Mouse (Mus musculus): ENCODE measurements at regions not wholly inside any gene's neighbourhood (a gene's known extent, or its start where the extent isn't known, plus 50 kb on each side); places are given as distances from the start of the nearest gene placed in this dataset.
A peak's percentile ranks its signal among the peaks of the same experiment; 100 is the strongest.

GRCm38 (mm10) chr7:95250651-95251050 lies 920.4 kb upstream of the Tenm4 start:
- no peak overlapping the region for H3K4me3 ChIP-seq
- no peaks in the 10 kb centered on the region for H3K9me3 ChIP-seq
- H3K27ac ChIP-seq (replicated peaks): no peak overlapping the region
- H3K27me3 ChIP-seq (replicated peaks; ENCODE audit: low read depth, poor library complexity, severe bottlenecking): no peaks in the 10 kb centered on the region
- H3K4me1 ChIP-seq: no peaks in the 10 kb centered on the region
- DNase-seq (ENCODE audit: low spot score): no peak
- no peaks in the 10 kb centered on the region for H3K36me3 ChIP-seq (replicated peaks)

GRCm38 (mm10) chr7:95253862-95254545 lies 917.0 kb upstream of the Tenm4 start:
- no peaks in the 10 kb centered on the region for H3K4me1 ChIP-seq
- no peak for DNase-seq (ENCODE audit: low spot score)

GRCm38 (mm10) chr7:95254913-95255312 lies 916.1 kb upstream of the Tenm4 start:
- no peak for DNase-seq (ENCODE audit: low spot score)
- Histone ChIP-seq H3K4me1 (no peaks in the 10 kb centered on the region), H3K27ac (replicated peaks) (no peak overlapping the region), H3K27me3 (replicated peaks; ENCODE audit: low read depth, poor library complexity, severe bottlenecking) (no peaks in the 10 kb centered on the region), H3K9me3 (no peaks in the 10 kb centered on the region), H3K36me3 (replicated peaks) (no peaks in the 10 kb centered on the region), H3K4me3 (no peak overlapping the region)
- 77% methylated on average over 3 of the region's 3 CpGs for WGBS

More at GRCm38 (mm10) chr7:95253862-95254545, 917.0 kb upstream of the Tenm4 start:
- no peak overlapping the region for H3K4me3 ChIP-seq
- WGBS: 88% methylated on average over 5 of the region's 5 CpGs
- H3K27ac ChIP-seq (replicated peaks): no peak overlapping the region
- no peaks in the 10 kb centered on the region for H3K27me3 ChIP-seq (replicated peaks; ENCODE audit: low read depth, poor library complexity, severe bottlenecking)
- H3K9me3 ChIP-seq: no peaks in the 10 kb centered on the region
- no peaks in the 10 kb centered on the region for H3K36me3 ChIP-seq (replicated peaks)

GRCm38 (mm10) chr7:95255699-95256098 lies 915.3 kb upstream of the Tenm4 start:
- Histone ChIP-seq H3K4me3 (no peak overlapping the region), H3K36me3 (replicated peaks) (no peaks in the 10 kb centered on the region), H3K27ac (replicated peaks) (no peak overlapping the region), H3K27me3 (replicated peaks; ENCODE audit: low read depth, poor library complexity, severe bottlenecking) (no peaks in the 10 kb centered on the region), H3K4me1 (no peaks in the 10 kb centered on the region), H3K9me3 (no peaks in the 10 kb centered on the region)
- no peak for DNase-seq (ENCODE audit: low spot score)

GRCm38 (mm10) chr7:95262942-95263341 lies 908.1 kb upstream of the Tenm4 start:
- no peaks in the 10 kb centered on the region for H3K27me3 ChIP-seq (replicated peaks; ENCODE audit: low read depth, poor library complexity, severe bottlenecking)
- no peak overlapping the region for H3K27ac ChIP-seq (replicated peaks)
- WGBS: 88% methylated on average over 3 of the region's 3 CpGs
- H3K4me3 ChIP-seq: no peak overlapping the region
- H3K4me1 ChIP-seq: no peaks in the 10 kb centered on the region
- H3K9me3 ChIP-seq: no peaks in the 10 kb centered on the region
- DNase-seq (ENCODE audit: low spot score): no peak
- H3K36me3 ChIP-seq (replicated peaks): no peaks in the 10 kb centered on the region

GRCm38 (mm10) chr7:95277237-95277636 lies 893.8 kb upstream of the Tenm4 start:
- Histone ChIP-seq H3K36me3 (replicated peaks) (no peaks in the 10 kb centered on the region), H3K27me3 (replicated peaks; ENCODE audit: low read depth, poor library complexity, severe bottlenecking) (no peaks in the 10 kb centered on the region), H3K4me3 (no peak overlapping the region), H3K27ac (replicated peaks) (no peak overlapping the region), H3K4me1 (no peaks in the 10 kb centered on the region), H3K9me3 (no peaks in the 10 kb centered on the region)
- DNase-seq (ENCODE audit: low spot score): no peak
- 92% methylated on average over 1 of the region's 1 CpGs for WGBS

GRCm38 (mm10) chr7:95313667-95314066 lies 857.4 kb upstream of the Tenm4 start:
- Histone ChIP-seq H3K27ac (replicated peaks) (no peak overlapping the region), H3K4me3 (no peak overlapping the region), H3K27me3 (replicated peaks; ENCODE audit: low read depth, poor library complexity, severe bottlenecking) (no peaks in the 10 kb centered on the region), H3K36me3 (replicated peaks) (no peaks in the 10 kb centered on the region), H3K9me3 (no peaks in the 10 kb centered on the region), H3K4me1 (no peaks in the 10 kb centered on the region)
- WGBS: 63% methylated on average over 1 of the region's 1 CpGs
- no peak for DNase-seq (ENCODE audit: low spot score)

GRCm38 (mm10) chr7:95323084-95323483 lies 848.0 kb upstream of the Tenm4 start:
- no peak for DNase-seq (ENCODE audit: low spot score)
- no peaks in the 10 kb centered on the region for H3K27me3 ChIP-seq (replicated peaks; ENCODE audit: low read depth, poor library complexity, severe bottlenecking)
- H3K27ac ChIP-seq (replicated peaks): no peak overlapping the region
- no peak overlapping the region for H3K4me3 ChIP-seq
- no peaks in the 10 kb centered on the region for H3K4me1 ChIP-seq
- WGBS: 49% methylated on average over 3 of the region's 3 CpGs
- no peaks in the 10 kb centered on the region for H3K9me3 ChIP-seq
- H3K36me3 ChIP-seq (replicated peaks): no peaks in the 10 kb centered on the region

- Histone ChIP-seq H3K9me3 (no peaks in the 10 kb centered on the region), H3K27ac (replicated peaks) (no peak overlapping the region), H3K4me1 (no peaks in the 10 kb centered on the region), H3K27me3 (replicated peaks; ENCODE audit: low read depth, poor library complexity, severe bottlenecking) (no peaks in the 10 kb centered on the region), H3K36me3 (replicated peaks) (no peaks in the 10 kb centered on the region), H3K4me3 (no peak overlapping the region)
- 90% methylated on average over 3 of the region's 3 CpGs for WGBS
- DNase-seq (ENCODE audit: low spot score): no peak
Measured at GRCm38 (mm10) chr7:95324939-95325338, 846.1 kb upstream of the Tenm4 start.

GRCm38 (mm10) chr7:95332037-95332436 lies 839.0 kb upstream of the Tenm4 start:
- H3K36me3 ChIP-seq (replicated peaks): no peaks in the 10 kb centered on the region
- H3K27ac ChIP-seq (replicated peaks): no peak overlapping the region
- WGBS: 26% methylated on average over 4 of the region's 4 CpGs
- H3K9me3 ChIP-seq: no peaks in the 10 kb centered on the region
- H3K4me1 ChIP-seq: no peaks in the 10 kb centered on the region
- H3K27me3 ChIP-seq (replicated peaks; ENCODE audit: low read depth, poor library complexity, severe bottlenecking): no peaks in the 10 kb centered on the region
- no peak overlapping the region for H3K4me3 ChIP-seq
- DNase-seq (ENCODE audit: low spot score): peak; percentile 11

- H3K36me3 ChIP-seq (replicated peaks): no peaks in the 10 kb centered on the region
- H3K4me3 ChIP-seq: no peak overlapping the region
- DNase-seq (ENCODE audit: low spot score): peak; percentile 14
- H3K27ac ChIP-seq (replicated peaks): no peak overlapping the region
- peaks cover 15% of the 10 kb centered on the region; the same call in 1 of the 2 replicates for H3K4me1 ChIP-seq
- no peaks in the 10 kb centered on the region for H3K9me3 ChIP-seq
- no peaks in the 10 kb centered on the region for H3K27me3 ChIP-seq (replicated peaks; ENCODE audit: low read depth, poor library complexity, severe bottlenecking)
- WGBS: 64% methylated on average over 7 of the region's 7 CpGs
Measured at GRCm38 (mm10) chr7:95350185-95350803, 820.8 kb upstream of the Tenm4 start.

- H3K9me3 ChIP-seq: no peaks in the 10 kb centered on the region
- H3K27ac ChIP-seq (replicated peaks): no peak overlapping the region
- peaks cover 15% of the 10 kb centered on the region; the same call in 1 of the 2 replicates for H3K4me1 ChIP-seq
- H3K4me3 ChIP-seq: no peak overlapping the region
- H3K36me3 ChIP-seq (replicated peaks): no peaks in the 10 kb centered on the region
- no peaks in the 10 kb centered on the region for H3K27me3 ChIP-seq (replicated peaks; ENCODE audit: low read depth, poor library complexity, severe bottlenecking)
- DNase-seq (ENCODE audit: low spot score): no peak
Measured at GRCm38 (mm10) chr7:95350804-95351199, 820.2 kb upstream of the Tenm4 start.

GRCm38 (mm10) chr7:95351337-95351736 lies 819.7 kb upstream of the Tenm4 start:
- peak overlapping the region; percentile 40; the same call in 1 of the 2 replicates for H3K27ac ChIP-seq (replicated peaks)
- H3K36me3 ChIP-seq (replicated peaks): no peaks in the 10 kb centered on the region
- WGBS: 91% methylated on average over 2 of the region's 2 CpGs
- H3K4me3 ChIP-seq: no peak overlapping the region
- no peaks in the 10 kb centered on the region for H3K9me3 ChIP-seq
- no peak for DNase-seq (ENCODE audit: low spot score)
- H3K4me1 ChIP-seq: peaks cover 15% of the 10 kb centered on the region; the same call in 1 of the 2 replicates
- H3K27me3 ChIP-seq (replicated peaks; ENCODE audit: low read depth, poor library complexity, severe bottlenecking): no peaks in the 10 kb centered on the region

All from embryonic facial prominence, embryonic 10.5 days (tissue).